Mouse (Mus musculus): Measurements from ENCODE around the gene Aass. TPM values are rescaled to one million over a fixed set of nuclear protein-coding genes. Genes with fewer than 3 reads are reported as not detected.

Gene Aass
- polyA plus RNA-seq (2017; shearing (Covaris generic)), result under 1 TPM; 0.39 to 0.41 TPM

DNA sequence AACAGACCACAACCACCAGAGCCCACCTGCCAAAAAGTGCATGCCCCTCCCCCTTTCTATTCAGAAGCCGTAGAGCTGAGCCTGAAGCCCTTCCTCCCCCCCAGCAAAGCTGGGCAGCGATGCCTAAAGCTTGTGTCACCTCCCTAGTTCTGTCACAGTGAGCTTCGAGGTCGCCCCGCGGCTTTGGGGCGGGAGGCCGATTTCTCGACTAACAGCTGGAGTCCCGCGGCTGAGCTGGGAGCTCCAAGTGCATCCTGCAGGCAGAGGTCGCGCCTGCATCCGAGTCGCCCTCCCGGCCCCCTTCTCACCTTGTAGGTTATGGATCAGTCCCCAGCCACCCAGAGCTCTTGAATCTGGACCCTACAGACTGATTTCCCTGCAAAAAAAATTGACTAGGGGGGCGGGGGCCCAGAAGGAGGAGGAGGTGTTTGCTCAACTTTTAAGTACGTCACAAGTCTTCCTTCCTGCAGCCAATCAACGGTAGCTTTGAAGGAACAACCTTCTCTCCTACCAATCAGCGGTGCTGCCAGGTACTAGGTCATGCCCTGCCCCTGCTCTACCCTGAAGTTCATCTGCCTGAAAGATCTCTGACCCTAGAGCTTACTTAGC, at the start of gene Aass:
Gene Aass (minus strand): TSS at position 414 of the 609 bp plus-strand sequence.

Other genes starting within 250 kb of the Aass start
- gene Fezf1, start 115.4 kb upstream of the Aass start, polyA plus RNA-seq (2017; shearing (Covaris generic)), result not detected

All from inflammation-experienced regulatory T-cells (primary cell).